ENCODE assay signal across 13 mouse cellular contexts in the genomic region with DNA sequence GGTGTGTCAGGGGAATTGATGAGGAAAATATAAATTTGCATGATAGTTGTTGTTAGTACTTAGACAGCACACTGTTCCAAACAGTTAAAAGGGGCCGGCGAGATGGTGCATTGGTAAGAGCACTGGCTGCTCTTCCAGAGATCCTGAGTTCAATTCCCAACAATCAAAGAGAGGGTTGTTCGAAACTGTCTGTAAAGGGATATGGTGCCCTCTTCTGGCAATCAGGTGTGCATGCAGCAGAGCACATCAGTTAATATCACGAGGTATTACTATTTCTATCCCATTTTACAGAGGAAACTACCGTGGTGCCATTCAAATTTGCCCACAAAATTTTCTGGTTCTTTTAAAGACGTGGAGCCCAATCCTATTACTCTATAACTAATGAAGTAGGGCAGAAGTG. TPM values are rescaled to one million over a fixed set of nuclear protein-coding genes. Genes with fewer than 3 reads are reported as not detected.
DNase-seq lines count a peak whose midpoint lies in the region; ATAC-seq and TF ChIP-seq lines count a peak whose summit lies in the region.
"Had no signal": no experiment of that assay in that cellular context is flagged by ENCODE, and none has a peak within 500 bp of the region (broad histone marks: within the 10 kb centered on the region; RNA-seq: fewer than 3 reads in every experiment).

No protein-coding gene starts in this region.

- WGBS in forebrain, postnatal 0 days = 73% methylated on average over 6 of the region's 6 CpGs
- WGBS in forebrain, embryonic 14.5 days = 67% methylated on average over 6 of the region's 6 CpGs
- 57% methylated on average over 6 of the region's 6 CpGs for WGBS in liver, adult 2 months
- WGBS in liver, embryonic 12.5 days (ENCODE audit: insufficient replicate concordance) = 49% methylated on average over 6 of the region's 6 CpGs
- WGBS in forebrain, embryonic 13.5 days = 69% methylated on average over 6 of the region's 6 CpGs

- no peak overlapping the region for H3K9ac ChIP-seq in forebrain, postnatal 0 days
- no peak overlapping the region for H3K9ac ChIP-seq in forebrain, embryonic 14.5 days (ENCODE audit: low read length)
- H3K9ac ChIP-seq in liver, adult 2 months (ENCODE audit: low read depth, low read length) = no peak overlapping the region
- no peak overlapping the region for H3K9ac ChIP-seq in liver, embryonic 12.5 days
- H3K9ac ChIP-seq in CH12.LX (ENCODE audit: insufficient read depth, low read depth) = no peak overlapping the region
- no peak overlapping the region for H3K9ac ChIP-seq in forebrain, embryonic 13.5 days
- H3K9ac ChIP-seq: midbrain, embryonic 13.5 days; neural tube, embryonic 12.5 days had no signal

- H3K36me3 ChIP-seq in forebrain, postnatal 0 days (ENCODE audit: insufficient read depth) = no peaks in the 10 kb centered on the region
- no peaks in the 10 kb centered on the region for H3K36me3 ChIP-seq in forebrain, embryonic 14.5 days (ENCODE audit: control insufficient read depth, insufficient read depth, low read length)
- H3K36me3 ChIP-seq in liver, adult 2 months (ENCODE audit: control insufficient read depth, insufficient read depth, low read length) = no peaks in the 10 kb centered on the region
- H3K36me3 ChIP-seq in liver, embryonic 12.5 days = no peaks in the 10 kb centered on the region
- H3K36me3 ChIP-seq in CH12.LX (replicated peaks in 1 of 2; ENCODE audit: control insufficient read depth in 1 of 2, insufficient read depth in 1 of 2, low read length in 1 of 2) = no peaks in the 10 kb centered on the region
- no peaks in the 10 kb centered on the region for H3K36me3 ChIP-seq in forebrain, embryonic 13.5 days (ENCODE audit: poor library complexity, severe bottlenecking)
- H3K36me3 ChIP-seq: midbrain, embryonic 13.5 days; neural tube, embryonic 12.5 days had no signal

- no peaks in the 10 kb centered on the region for H3K9me3 ChIP-seq in forebrain, postnatal 0 days (ENCODE audit: low read length)
- H3K9me3 ChIP-seq in forebrain, embryonic 14.5 days (replicated peaks; ENCODE audit: control insufficient read depth, low read length) = peaks cover 7% of the 10 kb centered on the region; the same call in 1 of the 2 replicates
- H3K9me3 ChIP-seq in liver, embryonic 12.5 days (replicated peaks) = peaks cover 12% of the 10 kb centered on the region
- H3K9me3 ChIP-seq in CH12.LX (replicated peaks; ENCODE audit: low read length) = peaks cover 12% of the 10 kb centered on the region
- H3K9me3 ChIP-seq in forebrain, embryonic 13.5 days (replicated peaks) = peaks cover 12% of the 10 kb centered on the region
- H3K9me3 ChIP-seq: neural tube, embryonic 12.5 days had no signal

- dilution Hi-C loops in CH12.LX (cut with MboI; ENCODE audit: extremely low pct_ligation_motif_present, extremely low pct_unique_long_range_greater_than_20kb, low sequenced_read_pairs) = no loop called here

- no peak overlapping the region for H3K4me2 ChIP-seq in forebrain, postnatal 0 days (ENCODE audit: low read depth)
- no peak overlapping the region for H3K4me2 ChIP-seq in forebrain, embryonic 14.5 days (ENCODE audit: low read length)
- H3K4me2 ChIP-seq in liver, embryonic 12.5 days = no peak overlapping the region
- no peak overlapping the region for H3K4me2 ChIP-seq in CH12.LX (ENCODE audit: insufficient read depth, low read depth, poor library complexity, severe bottlenecking)
- H3K4me2 ChIP-seq in forebrain, embryonic 13.5 days = no peak overlapping the region
- H3K4me2 ChIP-seq: midbrain, embryonic 13.5 days; neural tube, embryonic 12.5 days had no signal

- DNase-seq in forebrain, postnatal 0 days = no peak
- DNase-seq in forebrain, embryonic 14.5 days (ENCODE audit: low spot score) = no peak
- peak; percentile 38 for DNase-seq in liver, adult 2 months (ENCODE audit: extremely low read depth, low read depth, low spot score)
- DNase-seq in CH12.LX (ENCODE audit: extremely low read depth) = peak; percentile 21
- DNase-seq in brain, embryonic 14.5 days (ENCODE audit: low read depth) = no peak
- no peak for DNase-seq in ovary, adult 18-20 months (ENCODE audit: low spot score)
- DNase-seq: cerebellum, adult 18-20 months; lung, adult 18-20 months; retina, postnatal 1 day had no signal

- TF ChIP-seq POLR2A in liver, adult 2 months (IDR thresholded peaks at IDR 0.05; ENCODE audit: extremely low read depth, insufficient read depth, low read length) = no peak
- no peak for TF ChIP-seq POLR2A in CH12.LX (IDR thresholded peaks at IDR 0.05; ENCODE audit: low read depth, low read length)
- no peak for TF ChIP-seq POLR2A in brain, embryonic 14.5 days (IDR thresholded peaks at IDR 0.05; ENCODE audit: borderline replicate concordance, extremely low read depth, insufficient read depth, insufficient read length, poor library complexity, severe bottlenecking)

- H3K4me3 ChIP-seq in forebrain, postnatal 0 days (ENCODE audit: low read depth, low read length) = no peak overlapping the region
- no peak overlapping the region for H3K4me3 ChIP-seq in forebrain, embryonic 14.5 days (ENCODE audit: low read depth, low read length)
- no peak overlapping the region for H3K4me3 ChIP-seq in liver, adult 2 months (ENCODE audit: insufficient read depth, low read depth, low read length)
- H3K4me3 ChIP-seq in liver, embryonic 12.5 days = no peak overlapping the region
- no peak overlapping the region for H3K4me3 ChIP-seq in CH12.LX (replicated peaks in 1 of 3; ENCODE audit: low read depth in 2 of 3, low read length in 2 of 3, poor library complexity in 1 of 3)
- H3K4me3 ChIP-seq in forebrain, embryonic 13.5 days = no peak overlapping the region
- H3K4me3 ChIP-seq: midbrain, embryonic 13.5 days; neural tube, embryonic 12.5 days had no signal

- ATAC-seq in forebrain, postnatal 0 days = no peak
- no peak for ATAC-seq in forebrain, embryonic 14.5 days
- no peak for ATAC-seq in liver, embryonic 12.5 days
- ATAC-seq in forebrain, embryonic 13.5 days = no peak
- ATAC-seq: midbrain, embryonic 13.5 days had no signal

- H3K79me2 ChIP-seq in liver, adult 2 months (ENCODE audit: control insufficient read depth, insufficient read depth, low read length) = no peaks in the 10 kb centered on the region
- no peaks in the 10 kb centered on the region for H3K79me2 ChIP-seq in CH12.LX (replicated peaks; ENCODE audit: control insufficient read depth, extremely low read depth, insufficient read depth, poor library complexity, severe bottlenecking)

- TF ChIP-seq RAD21 in CH12.LX (IDR thresholded peaks at IDR 0.05; ENCODE audit: low read depth, low read length) = peak; percentile 48

- peak; percentile 36; the same call in 1 of the 2 replicates for TF ChIP-seq CTCF in forebrain, postnatal 0 days (IDR thresholded peaks at IDR 0.05; ENCODE audit: low read depth)
- TF ChIP-seq CTCF in liver, adult 2 months (IDR thresholded peaks at IDR 0.05; ENCODE audit: low read depth, low read length) = peak; percentile 55
- peak; percentile 57 to 69; a peak in 3 of 4 replicates for TF ChIP-seq CTCF in CH12.LX (conservative IDR thresholded peaks at IDR 0.05 in 1 of 2, IDR thresholded peaks at IDR 0.05 in 1 of 2; ENCODE audit: low read depth in 2 of 2, low read length in 2 of 2)
- TF ChIP-seq CTCF in brain, embryonic 14.5 days (IDR thresholded peaks at IDR 0.05; ENCODE audit: borderline replicate concordance, extremely low read depth, insufficient read depth, insufficient read length) = peak; percentile 46; the same call in 1 of the 2 replicates

- in situ Hi-C loops in CH12.LX (cut with MboI; ENCODE audit: low pct_ligation_motif_present, low pct_unique_long_range_greater_than_20kb, low sequenced_read_pairs) = no loop called here

- no peak overlapping the region for H3K27ac ChIP-seq in forebrain, postnatal 0 days (ENCODE audit: low read depth, low read length)
- no peak overlapping the region for H3K27ac ChIP-seq in forebrain, embryonic 14.5 days (ENCODE audit: low read depth, low read length)
- no peak overlapping the region for H3K27ac ChIP-seq in liver, adult 2 months (replicated peaks; ENCODE audit: insufficient read depth, low read depth, low read length)
- no peak overlapping the region for H3K27ac ChIP-seq in liver, embryonic 12.5 days
- H3K27ac ChIP-seq in CH12.LX (ENCODE audit: insufficient read depth, low read depth) = no peak overlapping the region
- H3K27ac ChIP-seq in forebrain, embryonic 13.5 days = no peak overlapping the region
- H3K27ac ChIP-seq: midbrain, embryonic 13.5 days; neural tube, embryonic 12.5 days had no signal

- H3K4me1 ChIP-seq in forebrain, postnatal 0 days (ENCODE audit: insufficient read depth) = no peaks in the 10 kb centered on the region
- H3K4me1 ChIP-seq in forebrain, embryonic 14.5 days (ENCODE audit: control insufficient read depth, insufficient read depth, low read length) = no peaks in the 10 kb centered on the region
- no peaks in the 10 kb centered on the region for H3K4me1 ChIP-seq in liver, adult 2 months (ENCODE audit: control insufficient read depth, insufficient read depth, low read length)
- H3K4me1 ChIP-seq in liver, embryonic 12.5 days = no peaks in the 10 kb centered on the region
- no peaks in the 10 kb centered on the region for H3K4me1 ChIP-seq in CH12.LX (ENCODE audit: control insufficient read depth in 1 of 2, insufficient read depth in 2 of 2)
- no peaks in the 10 kb centered on the region for H3K4me1 ChIP-seq in forebrain, embryonic 13.5 days
- H3K4me1 ChIP-seq: midbrain, embryonic 13.5 days; neural tube, embryonic 12.5 days had no signal

- no peak for TF ChIP-seq EP300 in CH12.LX (IDR thresholded peaks at IDR 0.05; ENCODE audit: low read length)

- no peaks in the 10 kb centered on the region for H3K27me3 ChIP-seq in forebrain, postnatal 0 days (ENCODE audit: insufficient read depth, low read length)
- H3K27me3 ChIP-seq in forebrain, embryonic 14.5 days (replicated peaks; ENCODE audit: control insufficient read depth, insufficient read depth, low read length) = no peaks in the 10 kb centered on the region
- H3K27me3 ChIP-seq in liver, adult 2 months (ENCODE audit: control insufficient read depth, insufficient read depth, low read length) = no peaks in the 10 kb centered on the region
- H3K27me3 ChIP-seq in liver, embryonic 12.5 days (replicated peaks) = no peaks in the 10 kb centered on the region
- no peaks in the 10 kb centered on the region for H3K27me3 ChIP-seq in CH12.LX (replicated peaks)
- H3K27me3 ChIP-seq in forebrain, embryonic 13.5 days = no peaks in the 10 kb centered on the region
- H3K27me3 ChIP-seq: midbrain, embryonic 13.5 days; neural tube, embryonic 12.5 days had no signal

RNA-seq across cellular contexts. Expression of gene Gnpnat1, which starts 29.5 kb away (rescaled TPM):
- 23.6 and 31.1 TPM in 2 replicates for total RNA-seq in forebrain, postnatal 0 days (2014; rRNA removed)
- 14.9 and 19.2 TPM in 2 replicates for polyA plus RNA-seq in forebrain, postnatal 0 days (2015; fragmentation: Nextera tagmentation; extraction: Ambion mirVana)
- 26.4 and 29.5 TPM in 2 replicates for polyA plus RNA-seq in forebrain, embryonic 14.5 days (2014; fragmentation: Nextera tagmentation; extraction: Ambion mirVana)
- total RNA-seq in liver, adult 2 months (2014; rRNA removed) = 115 and 121 TPM in 2 replicates
- polyA plus RNA-seq in liver, adult 2 months (2012; rRNA removed) = 23.5 and 30.6 TPM in 2 replicates
- polyA plus RNA-seq in liver, embryonic 12.5 days (2016; fragmentation: Nextera tagmentation; extraction: Ambion mirVana) = 33.3 and 35.4 TPM in 2 replicates
- total RNA-seq in CH12.LX (2012; rRNA removed) (28.6 and 32.7 TPM in 2 replicates), CH12.LX (2014; rRNA removed) (82.9 and 89.3 TPM in 2 replicates)
- polyA plus RNA-seq in CH12.LX (2012; ENCODE audit: insufficient read length, low read depth) = 42.8 and 43.3 TPM in 2 replicates
- 11.2 and 12.5 TPM in 2 replicates for polyA plus RNA-seq in brain, embryonic 14.5 days (2012; rRNA removed)
- polyA plus RNA-seq in forebrain, embryonic 13.5 days (2015; fragmentation: Nextera tagmentation; extraction: Ambion mirVana) = 24.1 and 25.0 TPM in 2 replicates

Comparison
In these comparisons a context has a peak if more than half of its experiments do, and no peak if none do; other contexts are left out.
1. DNase-seq: peak in liver, adult 2 months (single experiment) and CH12.LX (single experiment); none in forebrain, postnatal 0 days (single experiment), forebrain, embryonic 14.5 days (single experiment), brain, embryonic 14.5 days (single experiment) and ovary, adult 18-20 months (single experiment).
2. Peak in every context shown above with its lines, with median percentiles within 50 percentile points of each other: CTCF ChIP-seq.